Mouse (Mus musculus) spleen, embryonic (tissue): ENCODE measurements at regions not wholly inside any gene's neighbourhood (a gene's known extent, or its start where the extent isn't known, plus 50 kb on each side); places are given as distances from the start of the nearest gene placed in this dataset.

Source experiments
- CTCF ChIA-PET: fragments of 350-600 bp; sonication (Branson Sonifier 250); formaldehyde crosslinking; loops from one replicate; lab custom pipeline; 2022; lab: Charles Lee

DNA sequence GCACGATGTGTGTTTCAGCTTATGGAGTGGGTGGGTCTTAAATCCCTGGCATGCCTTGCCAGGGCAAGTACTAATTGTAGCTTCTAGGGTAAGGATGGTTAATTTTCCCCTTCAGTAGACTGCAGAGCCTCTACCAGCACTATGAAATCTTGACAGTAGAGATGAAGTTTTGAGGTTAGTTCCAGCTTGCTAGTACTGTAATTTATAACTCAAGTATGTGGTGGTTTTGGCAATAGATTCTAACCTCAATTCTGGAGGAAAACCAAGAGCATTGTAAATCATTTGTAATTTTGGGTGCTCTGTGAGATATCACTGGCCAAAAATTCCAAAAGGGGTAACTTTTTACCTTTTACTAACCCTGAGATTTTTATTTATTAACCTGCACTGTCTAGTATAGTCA is 164.3 kb upstream of the Ednrb start:
- CTCF ChIA-PET, result no interaction called here

DNA sequence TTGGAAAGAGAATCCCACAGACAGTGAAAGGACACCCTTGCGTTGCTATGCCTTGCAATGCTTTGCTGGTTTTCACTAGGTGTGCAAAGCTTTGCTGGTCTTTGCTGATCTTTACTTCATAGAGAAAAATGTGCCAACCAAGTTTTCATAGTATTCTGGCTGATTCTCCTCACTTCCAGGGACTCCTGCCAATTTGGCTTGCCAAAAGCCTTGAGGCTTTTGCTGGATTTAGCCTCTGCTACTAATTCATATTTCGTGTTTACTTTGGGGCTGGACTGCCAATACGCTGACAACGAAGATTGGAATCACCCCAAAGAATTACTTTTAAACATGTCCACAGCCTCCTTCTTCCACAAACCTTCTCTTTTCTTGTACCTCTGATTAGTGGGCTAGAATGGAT is 162.2 kb upstream of the Ednrb start:
- CTCF ChIA-PET, result no interaction called here

DNA sequence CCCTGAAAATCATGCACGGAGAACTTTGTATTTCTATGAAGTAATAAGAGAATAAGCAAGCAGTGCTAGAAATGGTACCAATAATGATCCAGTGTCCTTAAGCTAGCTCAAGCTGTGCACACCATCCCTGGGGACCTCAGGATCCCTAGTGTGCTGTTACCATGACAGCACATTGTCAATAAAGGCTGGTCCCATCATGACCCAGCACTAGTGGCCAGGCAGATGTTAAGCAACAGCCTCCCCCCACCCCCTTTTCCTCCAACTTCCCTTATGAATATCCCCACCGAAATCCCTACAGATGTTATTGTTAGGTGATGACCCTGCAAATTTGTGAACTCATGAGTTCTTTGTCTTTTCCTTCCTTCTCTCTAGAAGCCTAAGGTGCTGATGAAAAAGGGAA is 160.9 kb upstream of the Ednrb start:
- CTCF ChIA-PET, result no interaction called here

DNA sequence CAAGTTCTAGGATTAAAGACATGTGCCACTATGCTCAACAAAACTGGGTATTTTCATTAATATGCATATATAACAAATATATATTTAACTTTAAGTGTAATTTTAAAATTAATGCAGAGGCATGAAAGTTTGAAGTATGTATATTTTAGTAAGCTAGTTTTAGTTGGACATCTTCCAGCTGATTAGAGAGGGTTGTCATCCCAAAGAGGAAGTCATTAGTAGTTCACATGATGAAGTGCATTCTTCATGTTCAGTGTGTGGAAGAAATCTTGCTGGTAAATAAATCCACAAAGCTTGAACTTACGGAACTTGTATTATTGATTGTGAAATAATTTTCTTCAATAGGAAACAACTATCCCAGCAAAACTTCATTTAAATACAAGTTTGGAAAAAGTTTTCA is 158.2 kb upstream of the Ednrb start:
- CTCF ChIA-PET, result no interaction called here

DNA sequence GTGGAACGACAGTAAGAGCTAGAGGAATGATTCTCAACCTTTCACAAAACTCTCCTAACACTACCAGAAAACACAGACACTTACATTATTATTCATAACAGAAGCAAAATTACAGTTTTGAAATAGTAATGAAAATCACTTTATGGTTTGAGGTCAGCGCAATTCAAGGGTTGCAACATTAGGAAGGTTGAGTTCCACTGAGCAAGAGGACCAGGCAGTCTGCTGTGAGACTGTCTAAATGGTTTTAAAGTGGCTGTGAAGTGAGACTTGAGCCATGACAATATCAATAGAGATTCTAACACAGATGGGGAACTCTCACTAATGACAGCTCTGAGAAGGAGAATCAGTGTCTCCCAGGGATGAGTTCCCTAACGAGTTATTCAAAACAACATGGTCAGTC is 146.2 kb upstream of the Ednrb start:
- CTCF ChIA-PET, result no interaction called here

DNA sequence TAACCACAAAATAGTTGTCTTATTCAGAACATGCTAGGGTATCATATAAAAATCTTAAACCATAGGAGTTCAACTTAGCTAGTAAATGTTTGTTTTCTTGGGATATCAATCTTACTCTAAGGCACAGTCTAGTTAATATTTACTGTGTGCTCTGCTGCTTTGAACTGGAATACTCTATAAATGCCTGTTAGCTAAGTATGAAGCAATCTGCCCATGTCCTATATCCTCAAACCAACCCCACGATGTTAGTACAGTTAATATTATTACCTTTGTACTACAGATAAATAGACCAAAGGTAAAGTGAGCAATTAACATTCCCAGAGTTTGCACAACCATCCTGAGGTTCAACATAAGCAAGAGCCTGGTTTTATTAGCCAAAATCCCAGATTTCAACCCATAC is 145.7 kb upstream of the Ednrb start:
- CTCF ChIA-PET, result no interaction called here

DNA sequence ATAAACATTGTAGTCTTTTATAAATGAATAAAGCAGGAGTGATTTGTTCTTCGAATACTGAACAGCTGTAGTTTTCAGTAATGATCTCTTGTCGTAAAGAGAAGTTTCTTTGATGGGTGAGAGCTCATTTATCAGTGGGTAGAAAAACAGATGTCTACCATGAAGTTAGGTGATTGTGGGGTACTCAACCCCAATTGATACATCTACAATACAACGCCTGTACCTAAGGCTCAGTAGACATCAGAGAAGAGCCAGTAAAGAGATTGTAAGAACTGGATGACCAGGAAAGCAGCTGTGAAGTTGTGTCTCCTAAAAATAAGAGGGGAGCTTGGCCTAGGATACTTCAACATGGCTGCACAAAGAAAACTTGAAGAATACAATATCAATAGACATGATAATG is 143.1 kb upstream of the Ednrb start:
- CTCF ChIA-PET, result no interaction called here

DNA sequence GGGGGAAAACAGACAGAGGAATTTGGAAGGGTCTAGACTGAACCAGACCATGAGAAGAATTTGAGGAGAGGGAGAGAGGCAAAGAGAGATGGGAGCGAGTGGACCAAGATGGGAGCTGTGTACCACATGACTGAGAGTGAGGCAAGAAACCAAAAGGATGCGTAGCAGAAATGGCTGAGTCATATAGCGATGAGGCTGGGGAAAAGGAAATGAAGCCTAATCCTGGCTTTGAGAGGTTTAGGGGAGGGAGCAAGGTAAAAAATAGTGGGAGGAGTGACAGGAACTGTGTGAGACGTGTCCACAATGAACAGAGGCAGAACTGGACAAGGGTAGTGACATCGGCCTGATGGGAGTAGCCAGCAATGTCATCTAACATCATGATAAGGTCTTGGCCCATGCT is 140.1 kb upstream of the Ednrb start:
- CTCF ChIA-PET, result no interaction called here

DNA sequence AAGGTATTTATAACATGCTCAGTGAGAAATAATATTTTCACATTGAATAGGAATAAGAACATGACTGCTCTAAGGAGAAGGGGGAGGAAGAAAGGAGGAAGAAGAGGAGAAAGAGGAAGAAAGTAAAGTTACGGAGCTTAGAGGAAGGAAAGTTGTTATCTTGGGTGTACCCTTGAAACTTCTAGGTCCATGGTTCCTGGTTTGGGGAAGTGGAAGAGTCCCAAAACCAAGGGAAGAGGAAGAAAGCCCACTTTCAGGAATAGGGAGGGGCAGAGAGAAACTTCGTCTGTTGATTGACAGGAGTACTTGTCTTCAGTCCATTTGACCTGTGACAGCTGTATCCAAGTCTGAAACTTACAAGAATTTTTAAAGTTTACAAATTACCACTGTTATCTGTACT is 134.6 kb upstream of the Ednrb start:
- CTCF ChIA-PET, result no interaction called here

DNA sequence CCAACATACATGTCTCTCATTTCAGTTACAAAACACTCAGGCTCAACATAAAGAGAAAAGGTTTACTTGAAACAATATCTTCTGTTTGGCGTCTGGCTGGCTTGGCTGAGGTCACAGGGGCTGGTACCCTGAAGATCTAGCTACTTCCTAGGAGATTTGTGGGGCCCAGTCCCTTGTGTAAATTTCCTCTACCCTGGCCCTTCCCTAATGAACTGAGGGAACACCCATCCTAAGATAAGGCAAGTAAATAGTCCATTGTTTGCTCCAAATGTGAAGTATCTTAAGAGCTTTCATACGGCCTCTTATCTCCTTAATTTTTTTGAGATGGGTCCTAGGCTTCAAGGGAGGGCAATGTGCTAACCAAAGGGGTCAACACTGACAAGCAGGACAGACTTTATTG is 133.6 kb upstream of the Ednrb start:
- CTCF ChIA-PET, result no interaction called here

DNA sequence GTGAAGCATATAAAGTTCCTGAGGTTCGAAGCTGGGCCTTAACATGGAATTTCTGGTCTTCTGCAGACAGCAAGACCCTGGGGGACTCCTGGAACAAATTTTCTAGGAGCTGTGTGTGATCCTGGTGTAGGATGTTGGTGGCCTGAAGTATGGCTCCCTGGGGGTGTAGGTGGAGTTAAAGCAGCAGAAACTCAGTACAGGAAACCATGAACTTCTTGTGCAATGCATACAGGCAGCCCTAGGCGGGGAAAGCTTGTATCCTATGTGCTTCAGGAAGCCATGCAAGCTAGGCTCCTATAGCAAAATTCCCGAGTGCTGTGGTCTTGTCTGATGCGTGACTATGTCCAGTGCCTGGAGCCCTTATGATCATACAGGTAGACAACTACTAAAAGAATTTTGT is 129.8 kb upstream of the Ednrb start:
- CTCF ChIA-PET, result no interaction called here

DNA sequence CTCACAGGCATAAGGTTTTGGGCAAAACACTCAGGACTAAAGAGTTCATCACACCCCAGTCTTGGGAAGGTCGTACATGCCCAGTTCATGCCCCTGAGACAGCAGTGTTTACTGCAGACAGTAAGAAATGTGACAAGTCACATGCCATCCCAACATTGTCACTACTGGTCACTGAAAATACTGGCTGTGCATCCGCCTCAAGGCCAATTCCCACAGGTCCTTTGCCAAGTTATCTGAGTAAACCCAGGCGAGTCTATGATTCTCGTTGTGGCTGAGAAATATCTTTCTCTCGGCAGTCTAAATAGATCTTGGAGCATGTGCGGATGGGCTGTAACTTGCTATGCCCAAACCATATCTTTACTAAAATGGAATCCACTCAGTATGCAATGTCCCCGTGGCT is 128.9 kb upstream of the Ednrb start:
- CTCF ChIA-PET, result no interaction called here

DNA sequence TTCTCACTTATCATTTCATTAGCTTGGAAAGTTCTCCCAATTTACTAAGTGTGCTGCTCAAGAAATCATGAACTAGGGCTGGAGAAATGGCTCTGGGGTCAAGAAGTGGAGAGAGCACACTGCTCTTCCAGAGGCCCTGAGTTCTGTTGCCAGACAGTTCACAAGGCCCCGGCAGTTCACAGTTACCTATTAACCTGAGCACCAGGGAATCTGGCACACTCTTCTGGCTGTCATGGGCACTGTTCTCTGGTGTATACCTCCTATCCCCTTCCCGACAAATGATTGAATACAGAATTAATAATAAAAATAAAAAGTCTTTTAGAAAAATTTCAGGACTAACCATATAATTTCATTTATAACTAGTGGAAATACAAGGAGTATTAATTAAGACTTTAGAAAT is 125.1 kb upstream of the Ednrb start:
- CTCF ChIA-PET, result no interaction called here

DNA sequence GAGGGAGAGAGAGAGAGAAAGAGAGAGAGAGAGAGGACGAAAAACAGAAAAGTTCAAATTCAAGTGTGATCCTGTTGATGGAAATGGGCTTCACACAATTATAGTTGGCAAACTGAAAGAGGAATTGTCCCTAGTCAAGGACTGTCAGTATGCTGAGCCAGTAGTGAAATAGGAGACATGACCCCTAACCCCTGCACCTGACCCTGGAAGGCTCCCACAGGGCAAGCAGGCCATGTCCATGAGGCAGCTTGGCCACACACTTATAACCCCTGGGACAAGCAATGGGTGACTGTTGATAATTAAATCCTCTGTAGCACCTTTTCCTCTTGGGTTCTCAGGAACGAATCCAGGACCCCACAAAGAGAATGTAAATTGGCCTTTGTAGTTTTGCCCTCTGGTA is 122.1 kb upstream of the Ednrb start:
- CTCF ChIA-PET, result no interaction called here

DNA sequence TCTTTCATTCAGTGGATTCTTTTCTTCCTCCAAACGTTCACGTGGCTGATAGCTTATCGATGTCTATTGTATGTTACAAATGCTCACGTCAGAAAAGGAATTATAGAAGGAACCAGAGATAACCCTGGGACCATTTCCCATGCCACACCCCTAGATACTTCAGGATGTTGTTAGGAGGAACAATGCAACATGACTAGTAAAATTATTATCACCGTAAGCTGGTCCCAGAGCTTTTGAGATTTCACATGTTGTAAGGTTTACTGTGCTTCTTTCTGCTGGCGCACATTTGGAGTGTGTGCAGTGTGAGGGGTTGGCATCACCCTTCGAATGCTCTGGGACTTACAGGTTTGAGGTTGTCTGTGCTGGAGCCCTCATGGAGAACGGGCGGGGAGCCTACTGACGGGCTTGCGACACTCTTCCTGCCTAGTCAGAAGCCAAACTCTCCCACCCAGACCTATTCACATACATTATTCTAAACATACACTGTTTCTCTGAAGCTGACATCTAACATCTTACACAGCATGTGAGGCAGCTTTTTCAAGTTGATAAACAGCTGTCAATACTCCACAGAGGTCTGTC is 118.2 kb upstream of the Ednrb start:
- CTCF ChIA-PET, result no interaction called here

DNA sequence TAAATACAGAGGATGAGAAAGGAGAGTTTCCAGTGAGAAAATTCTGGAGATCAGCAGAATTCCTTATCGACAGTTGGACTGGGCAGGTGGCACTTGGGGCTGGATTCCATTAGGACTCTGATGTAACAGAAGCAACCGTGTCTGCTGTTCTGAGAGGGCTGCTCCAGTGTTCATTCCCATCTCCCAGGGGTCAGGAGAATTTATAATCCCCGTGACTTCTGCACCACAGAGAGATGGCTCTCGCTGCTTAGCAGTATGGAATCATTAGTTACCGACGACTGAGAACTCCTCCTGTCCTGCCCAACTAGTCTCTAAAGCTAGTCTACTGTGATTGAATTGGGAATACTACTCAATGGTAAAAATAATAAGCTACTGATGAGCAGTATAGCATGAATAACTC is 107.7 kb upstream of the Ednrb start:
- CTCF ChIA-PET, result no interaction called here

DNA sequence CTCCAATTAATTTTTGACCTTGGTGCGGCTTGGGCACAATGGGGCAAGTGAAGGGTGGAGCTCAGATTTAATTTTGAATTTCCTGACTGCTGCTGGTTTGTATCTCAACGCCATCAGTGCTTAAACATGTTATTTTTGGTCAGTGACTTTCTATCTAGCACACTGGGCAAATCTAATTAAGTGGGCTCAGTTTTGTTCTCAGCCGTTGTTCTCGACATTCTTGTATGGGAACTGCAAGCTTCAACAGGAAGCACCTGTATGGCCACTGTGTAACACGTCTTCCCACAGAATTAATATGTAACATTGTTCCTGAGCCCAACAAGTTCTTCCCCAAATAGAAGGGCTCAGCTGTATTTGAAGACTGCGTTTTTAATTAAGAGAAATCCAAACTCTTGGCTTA is 105.7 kb upstream of the Ednrb start:
- CTCF ChIA-PET, result no interaction called here

DNA sequence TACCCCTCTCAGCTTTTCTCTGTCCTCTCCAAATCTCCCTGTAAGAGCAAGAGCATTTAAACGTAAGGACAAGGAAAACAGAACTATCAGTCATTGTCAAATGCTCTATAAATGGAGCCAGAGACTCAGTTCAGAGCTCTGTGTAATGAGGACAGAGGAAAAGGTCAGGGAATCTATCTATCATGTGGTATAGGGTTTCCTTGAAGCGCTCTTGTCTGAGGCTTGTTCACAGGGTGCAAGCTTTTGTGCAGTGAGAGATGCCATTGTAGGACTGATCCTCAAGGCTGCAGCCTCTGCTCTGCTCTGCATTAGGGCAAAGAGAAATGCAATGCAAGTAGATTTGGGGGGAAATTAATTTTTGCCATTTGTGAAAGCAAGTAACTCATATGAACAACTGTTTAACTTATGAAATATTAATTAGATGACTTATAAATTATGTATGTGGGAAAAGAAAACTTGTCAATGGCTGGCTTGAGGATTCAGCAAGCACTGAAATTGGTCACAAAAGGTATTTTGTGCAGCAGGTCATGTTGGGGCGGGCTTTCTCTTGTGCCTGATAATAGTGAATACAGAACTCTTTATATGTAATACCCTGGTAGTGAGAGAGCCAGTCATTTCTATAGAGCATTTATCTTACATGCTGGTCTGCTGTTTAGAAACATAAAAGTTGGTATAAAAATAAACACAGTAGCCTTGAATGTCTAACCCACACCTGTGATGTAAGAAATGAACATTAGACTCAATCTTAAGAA is 104.0 kb upstream of the Ednrb start:
- CTCF ChIA-PET, result no interaction called here

DNA sequence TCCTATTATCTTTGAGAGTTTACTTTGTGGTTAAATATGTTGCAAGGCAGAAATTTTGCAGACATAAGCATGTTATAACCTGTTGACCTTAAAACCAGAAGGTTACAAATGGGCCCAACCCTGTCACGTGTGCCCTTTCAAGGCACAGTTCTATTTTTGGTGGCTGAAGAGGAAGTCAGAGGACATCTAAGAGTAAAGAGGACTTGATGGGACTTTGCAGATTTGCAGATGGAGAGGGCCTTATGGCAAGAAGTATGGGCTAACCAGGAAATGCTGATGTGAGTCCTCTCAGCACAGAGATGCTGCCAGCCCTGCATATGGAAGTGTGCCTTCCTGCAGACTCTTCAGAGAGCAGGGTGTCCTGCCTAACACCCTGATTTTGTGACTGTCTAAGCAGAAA is 101.6 kb upstream of the Ednrb start:
- CTCF ChIA-PET, result no interaction called here

DNA sequence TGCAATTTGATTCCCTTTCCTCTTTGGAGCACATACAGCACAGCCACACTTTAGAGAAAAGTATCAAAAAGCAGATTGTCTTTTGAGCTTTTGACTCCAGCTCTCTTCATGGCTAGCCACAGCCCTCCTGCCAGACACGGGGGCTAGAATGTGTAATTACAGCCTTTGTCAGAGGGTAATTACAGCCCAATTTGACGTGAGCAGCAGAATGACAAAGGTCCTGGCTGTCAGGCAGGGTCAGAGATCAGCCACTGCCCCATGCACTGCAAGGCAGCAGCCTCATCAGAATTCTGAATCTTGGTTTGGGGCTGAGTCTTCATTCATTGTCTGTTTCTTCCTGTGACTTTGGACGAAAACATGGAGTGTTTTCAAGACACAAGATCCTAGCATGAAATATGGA is 95.7 kb upstream of the Ednrb start:
- CTCF ChIA-PET, result no interaction called here

DNA sequence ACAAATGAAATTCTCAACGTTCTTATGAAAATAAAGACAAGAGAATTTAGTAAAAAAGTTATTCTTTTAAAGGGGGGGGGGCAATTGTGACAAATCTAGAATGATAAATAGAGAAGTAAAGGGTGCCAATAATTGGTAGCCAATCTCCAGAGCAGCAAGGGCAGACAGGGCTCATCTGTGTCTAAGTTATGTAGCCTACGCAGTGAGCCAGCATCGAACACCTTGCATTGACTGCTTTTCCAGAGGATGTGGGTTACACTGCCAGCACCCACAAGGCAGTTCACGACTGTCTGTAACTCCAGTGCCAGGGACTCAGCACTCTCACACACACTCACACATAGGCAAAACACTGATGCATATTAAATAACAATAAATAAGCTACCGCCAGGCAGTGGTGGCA is 94.7 kb upstream of the Ednrb start:
- CTCF ChIA-PET, result no interaction called here

DNA sequence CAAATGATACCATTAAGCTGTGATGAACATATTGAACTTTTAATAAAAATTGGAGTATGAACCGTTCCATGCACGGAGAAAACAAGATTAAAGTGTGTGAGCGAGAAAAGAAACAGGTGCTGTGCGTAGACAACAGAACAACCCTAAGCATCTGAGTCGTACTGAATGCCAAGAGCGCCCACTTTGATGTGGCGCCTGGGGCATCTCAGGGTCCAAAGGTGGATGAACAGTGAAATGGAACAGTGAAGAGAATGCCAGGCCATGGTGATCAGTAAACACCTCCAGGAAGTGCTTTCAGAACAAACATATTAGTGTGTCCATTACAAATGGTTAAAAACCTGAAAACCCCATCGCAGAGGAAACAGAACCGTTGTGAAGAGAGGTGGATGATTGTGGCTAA is 94.0 kb upstream of the Ednrb start:
- CTCF ChIA-PET, result no interaction called here

DNA sequence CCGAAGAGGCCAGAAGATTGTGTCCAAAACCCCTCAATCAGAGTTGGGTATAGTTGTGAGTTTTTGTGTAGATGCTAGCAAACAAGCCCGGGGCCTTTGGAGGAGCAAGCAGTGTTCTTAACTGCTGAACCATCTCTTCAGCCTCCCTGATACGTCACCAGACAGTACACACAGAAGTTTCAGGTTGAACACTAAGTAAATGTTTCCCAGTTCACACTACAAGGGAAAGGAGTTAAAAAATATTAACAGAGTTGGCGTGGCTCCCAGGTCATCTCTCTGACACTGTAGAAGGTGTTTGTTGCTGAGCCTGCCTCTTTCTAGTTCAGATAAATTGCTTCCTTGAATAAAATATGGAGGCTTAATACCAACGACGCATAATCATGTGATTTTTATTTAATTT is 93.5 kb upstream of the Ednrb start:
- CTCF ChIA-PET, result no interaction called here

DNA sequence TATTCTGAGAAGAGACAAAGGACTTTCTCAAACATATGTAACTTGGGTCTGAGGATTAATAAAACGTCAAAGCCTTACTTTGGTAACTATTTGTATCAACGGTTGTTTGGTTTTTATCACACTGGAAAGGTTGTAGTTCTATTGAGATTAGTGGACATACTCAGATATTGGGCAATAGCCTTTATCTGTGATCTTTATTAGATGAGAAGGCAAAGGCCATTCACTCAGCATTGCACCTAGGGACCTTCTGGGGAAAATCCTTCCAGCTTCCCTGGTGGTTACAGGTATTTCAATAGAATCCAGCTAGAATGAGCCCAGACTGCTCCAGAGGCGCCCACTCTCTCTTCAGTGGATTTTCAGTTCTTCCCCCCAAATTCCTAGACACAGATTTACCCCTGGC is 89.6 kb upstream of the Ednrb start:
- CTCF ChIA-PET, result no interaction called here
